Mouse (Mus musculus): ENCODE measurements around the gene Gm42878. TPM values are rescaled to one million over a fixed set of nuclear protein-coding genes. Genes with fewer than 3 reads are reported as not detected.
A peak's percentile ranks its signal among the peaks of the same experiment; 100 is the strongest.

Gm42878 gene
- total and polyA plus RNA-seq, 3 experiments: 1.0 TPM; not detected in 2

- in situ Hi-C loops (cut with MboI; ENCODE audit: low pct_ligation_motif_present, low pct_unique_long_range_greater_than_20kb, low sequenced_read_pairs): no loop called here
- H3K9ac ChIP-seq (ENCODE audit: insufficient read depth, low read depth): no peak overlapping the region
- dilution Hi-C loops (cut with MboI; ENCODE audit: extremely low pct_ligation_motif_present, extremely low pct_unique_long_range_greater_than_20kb, low sequenced_read_pairs): no loop called here
- H3K4me2 ChIP-seq (ENCODE audit: insufficient read depth, low read depth, poor library complexity, severe bottlenecking): no peak overlapping the region
- H3K9me3 ChIP-seq (replicated peaks; ENCODE audit: low read length): no peaks in the 10 kb centered on the region
- no peak overlapping the region for H3K27ac ChIP-seq (ENCODE audit: insufficient read depth, low read depth)
- H3K36me3 ChIP-seq (replicated peaks in 1 of 2; ENCODE audit: control insufficient read depth in 1 of 2, insufficient read depth in 1 of 2, low read length in 1 of 2): no peaks in the 10 kb centered on the region
- peaks cover 14 to 30% of the 10 kb centered on the region in 2 experiments for H3K4me1 ChIP-seq (ENCODE audit: control insufficient read depth in 1 of 2, insufficient read depth in 2 of 2)
- no peaks in the 10 kb centered on the region for H3K27me3 ChIP-seq (replicated peaks)
- TF ChIP-seq CHD2 (IDR thresholded peaks at IDR 0.05; ENCODE audit: low read length) (no peak), MAZ (IDR thresholded peaks at IDR 0.05; ENCODE audit: low read depth, low read length) (no peak), MAX (IDR thresholded peaks at IDR 0.05; ENCODE audit: low read length) (no peak), MYC (IDR thresholded peaks at IDR 0.05; ENCODE audit: low read depth, low read length) (no peak), TCF12 (IDR thresholded peaks at IDR 0.05; ENCODE audit: low read depth, low read length) (no peak), NELFE (IDR thresholded peaks at IDR 0.05; ENCODE audit: low read depth, low read length) (no peak), ZMIZ1 (IDR thresholded peaks at IDR 0.05; ENCODE audit: low read depth, low read length) (no peak), KAT2A (IDR thresholded peaks at IDR 0.05; ENCODE audit: insufficient replicate concordance, low read length) (no peak)
- no peak overlapping the region for H3K4me3 ChIP-seq (replicated peaks in 1 of 3; ENCODE audit: low read depth in 2 of 3, low read length in 2 of 3, poor library complexity in 1 of 3)
- no peaks in the 10 kb centered on the region for H3K79me2 ChIP-seq (replicated peaks; ENCODE audit: control insufficient read depth, extremely low read depth, insufficient read depth, poor library complexity, severe bottlenecking)
- no peak for DNase-seq (ENCODE audit: extremely low read depth)
These were observed 70.7 kb downstream of the Gm42878 start for GRCm38 (mm10) chr5:121474610-121475009.

- H3K9ac ChIP-seq (ENCODE audit: insufficient read depth, low read depth): no peak overlapping the region
- in situ Hi-C loops (cut with MboI; ENCODE audit: low pct_ligation_motif_present, low pct_unique_long_range_greater_than_20kb, low sequenced_read_pairs) (no loop called here), dilution Hi-C loops (cut with MboI; ENCODE audit: extremely low pct_ligation_motif_present, extremely low pct_unique_long_range_greater_than_20kb, low sequenced_read_pairs) (no loop called here)
- H3K4me3 ChIP-seq (replicated peaks in 1 of 3; ENCODE audit: low read depth in 2 of 3, low read length in 2 of 3, poor library complexity in 1 of 3): peak overlapping the region in 1 of 3 experiments; percentile 5
- no peaks in the 10 kb centered on the region for H3K79me2 ChIP-seq (replicated peaks; ENCODE audit: control insufficient read depth, extremely low read depth, insufficient read depth, poor library complexity, severe bottlenecking)
- no peaks in the 10 kb centered on the region for H3K36me3 ChIP-seq (replicated peaks in 1 of 2; ENCODE audit: control insufficient read depth in 1 of 2, insufficient read depth in 1 of 2, low read length in 1 of 2)
- no peak overlapping the region for H3K4me2 ChIP-seq (ENCODE audit: insufficient read depth, low read depth, poor library complexity, severe bottlenecking)
- DNase-seq (ENCODE audit: extremely low read depth): peak; percentile 32
- no peaks in the 10 kb centered on the region for H3K27me3 ChIP-seq (replicated peaks)
- H3K9me3 ChIP-seq (replicated peaks; ENCODE audit: low read length): no peaks in the 10 kb centered on the region
- H3K27ac ChIP-seq (ENCODE audit: insufficient read depth, low read depth): no peak overlapping the region
- TF ChIP-seq RCOR1 (conservative IDR thresholded peaks at IDR 0.05; ENCODE audit: low read depth, low read length): no peak
- H3K4me1 ChIP-seq (ENCODE audit: control insufficient read depth in 1 of 2, insufficient read depth in 2 of 2): peaks cover 17 to 33% of the 10 kb centered on the region in 2 experiments
These were observed 72.9 kb downstream of the Gm42878 start for GRCm38 (mm10) chr5:121472411-121472810.

- Histone ChIP-seq H3K27ac (ENCODE audit: insufficient read depth, low read depth) (no peak overlapping the region), H3K9ac (ENCODE audit: insufficient read depth, low read depth) (no peak overlapping the region), H3K79me2 (replicated peaks; ENCODE audit: control insufficient read depth, extremely low read depth, insufficient read depth, poor library complexity, severe bottlenecking) (no peaks in the 10 kb centered on the region), H3K4me2 (ENCODE audit: insufficient read depth, low read depth, poor library complexity, severe bottlenecking) (no peak overlapping the region), H3K9me3 (replicated peaks; ENCODE audit: low read length) (no peaks in the 10 kb centered on the region), H3K4me1 (ENCODE audit: control insufficient read depth in 1 of 2, insufficient read depth in 2 of 2) (peaks cover 17 to 32% of the 10 kb centered on the region in 2 experiments), H3K27me3 (replicated peaks) (no peaks in the 10 kb centered on the region), H3K36me3 (replicated peaks in 1 of 2; ENCODE audit: control insufficient read depth in 1 of 2, insufficient read depth in 1 of 2, low read length in 1 of 2) (no peaks in the 10 kb centered on the region), H3K4me3 (replicated peaks in 1 of 3; ENCODE audit: low read depth in 2 of 3, low read length in 2 of 3, poor library complexity in 1 of 3) (no peak overlapping the region)
- in situ Hi-C loops (cut with MboI; ENCODE audit: low pct_ligation_motif_present, low pct_unique_long_range_greater_than_20kb, low sequenced_read_pairs) (no loop called here), dilution Hi-C loops (cut with MboI; ENCODE audit: extremely low pct_ligation_motif_present, extremely low pct_unique_long_range_greater_than_20kb, low sequenced_read_pairs) (no loop called here)
- TF ChIP-seq NRF1 (IDR thresholded peaks at IDR 0.05; ENCODE audit: low read depth, low read length) (no peak), IRF4 (IDR thresholded peaks at IDR 0.05; ENCODE audit: low read depth, low read length) (peak; percentile 54; the same call in 1 of the 2 replicates), PAX5 (IDR thresholded peaks at IDR 0.05; ENCODE audit: low read length) (no peak)
- DNase-seq (ENCODE audit: extremely low read depth): no peak
These were observed 75.7 kb downstream of the Gm42878 start for GRCm38 (mm10) chr5:121469566-121469965.

Other genes starting within 250 kb of the Gm42878 start
- 41.8 and 42.3 TPM in 2 replicates for gene Trafd1, start 159.8 kb downstream of the Gm42878 start, total RNA-seq (2012; rRNA removed)
- 31.7 and 34.0 TPM in 2 replicates for gene Trafd1, start 159.8 kb downstream of the Gm42878 start, total RNA-seq (2014; rRNA removed)
- 52.8 and 52.9 TPM in 2 replicates for gene Trafd1, start 159.8 kb downstream of the Gm42878 start, polyA plus RNA-seq (2012; ENCODE audit: insufficient read length, low read depth)
- gene Naa25, start 147.5 kb downstream of the Gm42878 start, total RNA-seq (2012; rRNA removed): 41.3 and 44.1 TPM in 2 replicates
- 53.1 and 59.7 TPM in 2 replicates for gene Naa25, start 147.5 kb downstream of the Gm42878 start, total RNA-seq (2014; rRNA removed)
- gene Naa25, start 147.5 kb downstream of the Gm42878 start, polyA plus RNA-seq (2012; ENCODE audit: insufficient read length, low read depth): 60.3 and 66.0 TPM in 2 replicates
- 2.3 and 2.5 TPM in 2 replicates for gene Tmem116, start 93.6 kb downstream of the Gm42878 start, total RNA-seq (2012; rRNA removed)
- 0.97 and 1.3 TPM in 2 replicates for gene Tmem116, start 93.6 kb downstream of the Gm42878 start, total RNA-seq (2014; rRNA removed)
- gene Tmem116, start 93.6 kb downstream of the Gm42878 start, polyA plus RNA-seq (2012; ENCODE audit: insufficient read length, low read depth): 2.5 and 3.2 TPM in 2 replicates
- gene Erp29, start 93.0 kb downstream of the Gm42878 start, total RNA-seq (2012; rRNA removed): 252 and 297 TPM in 2 replicates
- 204 and 243 TPM in 2 replicates for gene Erp29, start 93.0 kb downstream of the Gm42878 start, total RNA-seq (2014; rRNA removed)
- 258 and 286 TPM in 2 replicates for gene Erp29, start 93.0 kb downstream of the Gm42878 start, polyA plus RNA-seq (2012; ENCODE audit: insufficient read length, low read depth)
- 0.04 TPM in 1 of 2 replicates, not detected in the other for gene Adam1b, start 42.0 kb downstream of the Gm42878 start, total RNA-seq (2012; rRNA removed)
- gene Adam1b, start 42.0 kb downstream of the Gm42878 start, total RNA-seq (2014; rRNA removed): not detected in 2 replicates
- 0.08 TPM in 1 of 2 replicates, not detected in the other for gene Adam1b, start 42.0 kb downstream of the Gm42878 start, polyA plus RNA-seq (2012; ENCODE audit: insufficient read length, low read depth)
- 1.6 and 1.8 TPM in 2 replicates for gene Adam1a, start within 50 bp of the Gm42878 start, total RNA-seq (2012; rRNA removed)
- gene Adam1a, start within 50 bp of the Gm42878 start, total RNA-seq (2014; rRNA removed): 1.2 and 2.2 TPM in 2 replicates
- gene Adam1a, start within 50 bp of the Gm42878 start, polyA plus RNA-seq (2012; ENCODE audit: insufficient read length, low read depth): 1.3 TPM in 2 replicates
- gene Mapkapk5, start 423 bp upstream of the Gm42878 start, total RNA-seq (2012; rRNA removed): 48.3 and 62.6 TPM in 2 replicates
- 84.8 and 106 TPM in 2 replicates for gene Mapkapk5, start 423 bp upstream of the Gm42878 start, total RNA-seq (2014; rRNA removed)
- 82.9 and 90.7 TPM in 2 replicates for gene Mapkapk5, start 423 bp upstream of the Gm42878 start, polyA plus RNA-seq (2012; ENCODE audit: insufficient read length, low read depth)
- 56.2 and 73.9 TPM in 2 replicates for gene Aldh2, start 48.3 kb upstream of the Gm42878 start, total RNA-seq (2012; rRNA removed)
- 58.9 and 66.0 TPM in 2 replicates for gene Aldh2, start 48.3 kb upstream of the Gm42878 start, total RNA-seq (2014; rRNA removed)
- 139 and 143 TPM in 2 replicates for gene Aldh2, start 48.3 kb upstream of the Gm42878 start, polyA plus RNA-seq (2012; ENCODE audit: insufficient read length, low read depth)
- 2.9 and 4.1 TPM in 2 replicates for gene Acad12, start 73.5 kb upstream of the Gm42878 start, total RNA-seq (2012; rRNA removed)
- 2.3 and 3.0 TPM in 2 replicates for gene Acad12, start 73.5 kb upstream of the Gm42878 start, total RNA-seq (2014; rRNA removed)
- 1.9 and 2.7 TPM in 2 replicates for gene Acad12, start 73.5 kb upstream of the Gm42878 start, polyA plus RNA-seq (2012; ENCODE audit: insufficient read length, low read depth)
- gene Acad10, start 115.0 kb upstream of the Gm42878 start, total RNA-seq (2012; rRNA removed): 2.2 and 4.2 TPM in 2 replicates
- 2.4 and 2.7 TPM in 2 replicates for gene Acad10, start 115.0 kb upstream of the Gm42878 start, total RNA-seq (2014; rRNA removed)
- 2.1 and 2.7 TPM in 2 replicates for gene Acad10, start 115.0 kb upstream of the Gm42878 start, polyA plus RNA-seq (2012; ENCODE audit: insufficient read length, low read depth)
- 23.7 and 27.4 TPM in 2 replicates for gene Brap, start 115.1 kb upstream of the Gm42878 start, total RNA-seq (2012; rRNA removed)
- 29.0 and 33.3 TPM in 2 replicates for gene Brap, start 115.1 kb upstream of the Gm42878 start, total RNA-seq (2014; rRNA removed)
- gene Brap, start 115.1 kb upstream of the Gm42878 start, polyA plus RNA-seq (2012; ENCODE audit: insufficient read length, low read depth): 28.0 and 29.8 TPM in 2 replicates
- 8.3 and 8.5 TPM in 2 replicates for gene Atxn2, start 165.9 kb upstream of the Gm42878 start, total RNA-seq (2012; rRNA removed)
- 5.9 and 7.7 TPM in 2 replicates for gene Atxn2, start 165.9 kb upstream of the Gm42878 start, total RNA-seq (2014; rRNA removed)
- 40.5 and 58.4 TPM in 2 replicates for gene Atxn2, start 165.9 kb upstream of the Gm42878 start, polyA plus RNA-seq (2012; ENCODE audit: insufficient read length, low read depth)